Comparison of ENCODE assay signal across 16 mouse cellular contexts in genomic region chr4:124770624-124771023, GRCm38 (mm10). TPM values are rescaled to one million over a fixed set of nuclear protein-coding genes. Genes with fewer than 3 reads are reported as not detected.
A peak's percentile ranks its signal among the peaks of the same experiment; 100 is the strongest.
DNase-seq lines count a peak whose midpoint lies in the region.
"Had no signal": no experiment of that assay in that cellular context is flagged by ENCODE, and none has a peak within 500 bp of the region (broad histone marks: within the 10 kb centered on the region; RNA-seq: fewer than 3 reads in every experiment).

No protein-coding gene starts in this region.

- H3K27ac ChIP-seq in heart, embryonic 10.5 days = no peak overlapping the region
- H3K27ac ChIP-seq: limb, embryonic 15.5 days; midbrain, embryonic 10.5 days; neural tube, embryonic 13.5 days had no signal

- H3K4me3 ChIP-seq in heart, embryonic 10.5 days = no peak overlapping the region
- H3K4me3 ChIP-seq: limb, embryonic 15.5 days; midbrain, embryonic 10.5 days; neural tube, embryonic 13.5 days had no signal

- 72% methylated on average over 5 of the region's 5 CpGs for WGBS in heart, embryonic 10.5 days

- peaks cover 37% of the 10 kb centered on the region for H3K4me1 ChIP-seq in heart, embryonic 10.5 days
- H3K4me1 ChIP-seq: limb, embryonic 15.5 days; neural tube, embryonic 13.5 days had no signal

- H3K27me3 ChIP-seq in heart, embryonic 10.5 days (ENCODE audit: insufficient read depth, poor library complexity, severe bottlenecking) = no peaks in the 10 kb centered on the region
- H3K27me3 ChIP-seq: limb, embryonic 15.5 days; neural tube, embryonic 13.5 days had no signal

- no peaks in the 10 kb centered on the region for H3K36me3 ChIP-seq in heart, embryonic 10.5 days
- H3K36me3 ChIP-seq: limb, embryonic 15.5 days; midbrain, embryonic 10.5 days; neural tube, embryonic 13.5 days had no signal

- peak; percentile 35 to 68 for DNase-seq in frontal cortex, adult 2 months (ENCODE audit: extremely low spot score in 1 of 2, low spot score in 1 of 2)
- DNase-seq in frontal cortex, postnatal 10 days (ENCODE audit: low spot score in 2 of 2) = no peak
- peak; percentile 41 for DNase-seq in urinary bladder, postnatal 14 days (ENCODE audit: low spot score)
- DNase-seq in urinary bladder, postnatal 25 days (ENCODE audit: low spot score) = no peak
- DNase-seq in layer of hippocampus, adult 8-10 months (ENCODE audit: low spot score in 2 of 2) = peak; percentile 33 to 34
- DNase-seq in telencephalon, adult 2 months (ENCODE audit: low read depth, low spot score) = peak; percentile 60
- DNase-seq in heart, embryonic 10.5 days (ENCODE audit: low spot score) = no peak
- no peak for DNase-seq in testis, postnatal 14 days (ENCODE audit: low spot score)
- DNase-seq: adrenal gland, postnatal 25 days; gastrocnemius, postnatal 36 days; kidney, postnatal 36 days; spleen, adult 18-20 months; thymus, postnatal 4 days had no signal

- no peaks in the 10 kb centered on the region for H3K9me3 ChIP-seq in heart, embryonic 10.5 days
- H3K9me3 ChIP-seq: limb, embryonic 15.5 days; midbrain, embryonic 10.5 days; neural tube, embryonic 13.5 days had no signal

RNA-seq across cellular contexts. Expression of gene Inpp5b, which starts 29.0 kb away (rescaled TPM):
- 58.0 and 71.4 TPM in 2 replicates for polyA plus RNA-seq in frontal cortex, adult 2 months (2012; rRNA removed)
- total RNA-seq in layer of hippocampus, adult 8-10 months (2022) = 10 to 100 TPM; 45.2 to 60.9 (median 49.3) TPM
- polyA plus RNA-seq in heart, embryonic 10.5 days (2016; fragmentation: Nextera tagmentation; extraction: Ambion mirVana) = 19.9 and 25.5 TPM in 2 replicates

RNA-seq across cellular contexts. Expression of gene Mtf1, which starts 31.3 kb away (rescaled TPM):
- polyA plus RNA-seq in frontal cortex, adult 2 months (2012; rRNA removed) = 12.9 and 13.2 TPM in 2 replicates
- 10 to 100 TPM; 27.0 to 32.3 (median 27.9) TPM for total RNA-seq in layer of hippocampus, adult 8-10 months (2022)
- polyA plus RNA-seq in heart, embryonic 10.5 days (2016; fragmentation: Nextera tagmentation; extraction: Ambion mirVana) = 16.1 and 16.9 TPM in 2 replicates

RNA-seq across cellular contexts. Expression of gene Sf3a3, which starts 56.0 kb away (rescaled TPM):
- polyA plus RNA-seq in frontal cortex, adult 2 months (2012; rRNA removed) = 35.5 and 40.4 TPM in 2 replicates
- 10 to 100 TPM; 33.8 to 39.5 (median 36.0) TPM for total RNA-seq in layer of hippocampus, adult 8-10 months (2022)
- polyA plus RNA-seq in heart, embryonic 10.5 days (2016; fragmentation: Nextera tagmentation; extraction: Ambion mirVana) = 137 and 180 TPM in 2 replicates

Comparison
In these comparisons a context has a peak if more than half of its experiments do, and no peak if none do; other contexts are left out.
1. DNase-seq: peak in frontal cortex, adult 2 months (2 of 2), urinary bladder, postnatal 14 days (single experiment), layer of hippocampus, adult 8-10 months (2 of 2) and telencephalon, adult 2 months (single experiment); none in frontal cortex, postnatal 10 days (0 of 2), urinary bladder, postnatal 25 days (single experiment), heart, embryonic 10.5 days (single experiment) and testis, postnatal 14 days (single experiment).